Mouse (Mus musculus): ENCODE measurements around the gene Pakap. TPM values are rescaled to one million over a fixed set of nuclear protein-coding genes. Genes with fewer than 3 reads are reported as not detected.

Gene Pakap
- polyA plus RNA-seq (2015; fragmentation: Nextera tagmentation; extraction: Ambion mirVana) = 4.5 and 4.7 TPM in 2 replicates

- peak within 1 kb of the TSS; percentile 55 for H3K4me3 ChIP-seq
- ATAC-seq = peak; percentile 94
- H3K4me1 ChIP-seq = peaks cover 11% of the 10 kb centered on the region
- peak within 1 kb of the TSS; percentile 90 for H3K4me2 ChIP-seq
- H3K9me3 ChIP-seq (replicated peaks) = no peaks in the 10 kb centered on the region
- peak within 1 kb of the TSS; percentile 61 for H3K9ac ChIP-seq
- H3K36me3 ChIP-seq (ENCODE audit: poor library complexity, severe bottlenecking) = no peaks in the 10 kb centered on the region
- H3K27ac ChIP-seq = no peak within 1 kb of the TSS
- WGBS = under 1% methylated on average over 19 of the region's 51 CpGs
- peaks cover 37% of the 10 kb centered on the region for H3K27me3 ChIP-seq
Observed at GRCm38 (mm10) chr4:57567666-57568206, at the start of gene Pakap. TSS of gene Pakap (plus strand) at chr4:57568179.

DNA sequence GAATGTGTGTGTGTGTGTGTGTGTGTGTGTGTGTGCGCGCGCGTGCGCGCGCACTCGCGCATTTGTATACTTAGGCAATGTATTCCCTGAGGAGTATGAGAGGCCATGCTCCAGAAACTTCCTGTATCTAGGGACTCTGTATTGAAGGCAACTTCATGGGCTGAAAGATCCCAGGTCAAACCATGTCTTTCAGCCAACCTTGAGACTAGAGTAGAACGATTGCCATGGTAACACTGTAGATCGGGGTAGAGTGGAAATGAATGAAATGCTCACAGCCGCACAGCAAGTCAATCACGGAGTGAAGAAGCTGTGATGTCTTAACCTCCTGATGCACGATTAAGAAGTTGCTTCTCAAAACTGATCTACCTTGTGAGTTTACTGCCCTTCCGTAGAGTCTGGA, 44.5 kb upstream of the Pakap start:
- H3K27ac ChIP-seq = no peak overlapping the region
- H3K4me1 ChIP-seq = no peaks in the 10 kb centered on the region
- H3K4me2 ChIP-seq = no peak overlapping the region
- no peak overlapping the region for H3K4me3 ChIP-seq
- no peak overlapping the region for H3K9ac ChIP-seq
- no peaks in the 10 kb centered on the region for H3K36me3 ChIP-seq (ENCODE audit: poor library complexity, severe bottlenecking)
- WGBS = 91% methylated on average over 15 of the region's 15 CpGs
- H3K27me3 ChIP-seq = no peaks in the 10 kb centered on the region
- no peak for ATAC-seq
- no peaks in the 10 kb centered on the region for H3K9me3 ChIP-seq (replicated peaks)

- H3K9ac ChIP-seq = no peak overlapping the region
- H3K4me1 ChIP-seq = no peaks in the 10 kb centered on the region
- no peak overlapping the region for H3K4me3 ChIP-seq
- WGBS = 91% methylated on average over 3 of the region's 3 CpGs
- no peak for ATAC-seq
- H3K27ac ChIP-seq = no peak overlapping the region
- H3K4me2 ChIP-seq = no peak overlapping the region
- H3K9me3 ChIP-seq (replicated peaks) = no peaks in the 10 kb centered on the region
- no peaks in the 10 kb centered on the region for H3K27me3 ChIP-seq
- no peaks in the 10 kb centered on the region for H3K36me3 ChIP-seq (ENCODE audit: poor library complexity, severe bottlenecking)
Observed at GRCm38 (mm10) chr4:57524461-57524860, 43.5 kb upstream of the Pakap start.

- 86% methylated on average over 9 of the region's 9 CpGs for WGBS
- no peak for ATAC-seq
- H3K4me2 ChIP-seq = no peak overlapping the region
- H3K9me3 ChIP-seq (replicated peaks) = no peaks in the 10 kb centered on the region
- H3K9ac ChIP-seq = no peak overlapping the region
- no peaks in the 10 kb centered on the region for H3K4me1 ChIP-seq
- H3K27me3 ChIP-seq = no peaks in the 10 kb centered on the region
- H3K4me3 ChIP-seq = no peak overlapping the region
- H3K36me3 ChIP-seq (ENCODE audit: poor library complexity, severe bottlenecking) = no peaks in the 10 kb centered on the region
- no peak overlapping the region for H3K27ac ChIP-seq
Observed at GRCm38 (mm10) chr4:57525221-57526011, 42.6 kb upstream of the Pakap start.

GRCm38 (mm10) chr4:57528296-57528695, 39.7 kb upstream of the Pakap start:
- Histone ChIP-seq H3K4me3 (no peak overlapping the region), H3K9me3 (replicated peaks) (no peaks in the 10 kb centered on the region), H3K27ac (no peak overlapping the region), H3K9ac (no peak overlapping the region), H3K4me2 (no peak overlapping the region), H3K36me3 (ENCODE audit: poor library complexity, severe bottlenecking) (no peaks in the 10 kb centered on the region), H3K27me3 (no peaks in the 10 kb centered on the region), H3K4me1 (no peaks in the 10 kb centered on the region)
- ATAC-seq = no peak

DNA sequence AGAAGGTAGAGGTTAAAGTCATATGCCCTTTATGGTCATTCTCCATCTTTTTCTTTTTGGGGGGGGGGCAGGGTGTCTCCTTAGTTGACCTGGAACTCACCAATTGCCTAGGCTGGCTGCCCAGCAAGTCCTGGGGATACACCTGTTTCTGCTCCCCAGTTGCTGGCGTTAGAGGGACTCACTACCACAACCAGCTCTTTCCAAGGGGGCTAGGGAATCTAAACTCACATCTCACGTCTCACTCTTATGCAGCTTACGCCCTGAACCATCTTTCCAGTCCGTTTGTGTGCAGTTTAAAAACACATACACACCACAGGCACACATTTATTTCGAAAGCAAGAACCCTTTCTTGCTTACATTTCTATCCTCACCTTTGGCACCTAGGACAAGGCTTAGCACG, 34.3 kb upstream of the Pakap start:
- Histone ChIP-seq H3K36me3 (ENCODE audit: poor library complexity, severe bottlenecking) (no peaks in the 10 kb centered on the region), H3K27me3 (no peaks in the 10 kb centered on the region), H3K4me2 (no peak overlapping the region), H3K4me3 (no peak overlapping the region), H3K4me1 (0 out of 2 replicates have a peak, but pooled peaks cover 5% of the 10 kb centered on the region), H3K27ac (no peak overlapping the region), H3K9ac (no peak overlapping the region), H3K9me3 (replicated peaks) (no peaks in the 10 kb centered on the region)
- WGBS = 84% methylated on average over 6 of the region's 6 CpGs
- no peak for ATAC-seq

DNA sequence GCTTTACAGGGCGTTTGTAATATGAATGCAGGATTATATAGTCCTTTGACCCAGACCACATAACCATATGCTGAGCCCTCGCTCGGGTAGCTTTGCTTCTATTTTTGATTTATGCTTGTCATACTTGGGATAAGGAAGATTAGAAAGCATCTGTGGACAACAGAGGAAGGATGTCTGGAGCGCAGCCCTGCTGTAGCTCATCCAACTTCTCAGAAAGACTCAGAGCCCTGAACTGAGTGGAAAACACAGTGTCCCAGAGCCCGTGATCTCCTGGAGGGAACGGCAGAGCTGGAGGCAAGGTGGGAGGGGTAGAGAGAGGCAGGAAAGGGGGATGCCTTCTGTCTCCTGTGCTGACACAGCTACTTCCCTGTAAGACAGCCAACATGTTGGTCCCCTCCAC, 33.7 kb upstream of the Pakap start:
- H3K4me3 ChIP-seq = no peak overlapping the region
- no peak overlapping the region for H3K4me2 ChIP-seq
- H3K4me1 ChIP-seq = 0 out of 2 replicates have a peak, but pooled peaks cover 5% of the 10 kb centered on the region
- no peaks in the 10 kb centered on the region for H3K36me3 ChIP-seq (ENCODE audit: poor library complexity, severe bottlenecking)
- WGBS = 77% methylated on average over 6 of the region's 6 CpGs
- no peak overlapping the region for H3K27ac ChIP-seq
- no peaks in the 10 kb centered on the region for H3K27me3 ChIP-seq
- no peaks in the 10 kb centered on the region for H3K9me3 ChIP-seq (replicated peaks)
- no peak overlapping the region for H3K9ac ChIP-seq
- ATAC-seq = no peak

- H3K9me3 ChIP-seq (replicated peaks) = no peaks in the 10 kb centered on the region
- H3K4me2 ChIP-seq = no peak overlapping the region
- H3K27me3 ChIP-seq = no peaks in the 10 kb centered on the region
- H3K4me3 ChIP-seq = no peak overlapping the region
- no peaks in the 10 kb centered on the region for H3K36me3 ChIP-seq (ENCODE audit: poor library complexity, severe bottlenecking)
- 0 out of 2 replicates have a peak, but pooled peaks cover 5% of the 10 kb centered on the region for H3K4me1 ChIP-seq
- H3K9ac ChIP-seq = no peak overlapping the region
- H3K27ac ChIP-seq = no peak overlapping the region
- no peak for ATAC-seq
- 94% methylated on average over 4 of the region's 4 CpGs for WGBS
Observed at GRCm38 (mm10) chr4:57535087-57535486, 32.9 kb upstream of the Pakap start.

- 0 out of 2 replicates have a peak, but pooled peaks cover 5% of the 10 kb centered on the region for H3K4me1 ChIP-seq
- 11% methylated on average over 4 of the region's 4 CpGs for WGBS
- H3K27ac ChIP-seq = no peak overlapping the region
- H3K9me3 ChIP-seq (replicated peaks) = no peaks in the 10 kb centered on the region
- no peaks in the 10 kb centered on the region for H3K36me3 ChIP-seq (ENCODE audit: poor library complexity, severe bottlenecking)
- no peak overlapping the region for H3K4me3 ChIP-seq
- H3K9ac ChIP-seq = no peak overlapping the region
- no peak for ATAC-seq
- H3K27me3 ChIP-seq = no peaks in the 10 kb centered on the region
- no peak overlapping the region for H3K4me2 ChIP-seq
Observed at GRCm38 (mm10) chr4:57538029-57538688, 29.8 kb upstream of the Pakap start.

DNA sequence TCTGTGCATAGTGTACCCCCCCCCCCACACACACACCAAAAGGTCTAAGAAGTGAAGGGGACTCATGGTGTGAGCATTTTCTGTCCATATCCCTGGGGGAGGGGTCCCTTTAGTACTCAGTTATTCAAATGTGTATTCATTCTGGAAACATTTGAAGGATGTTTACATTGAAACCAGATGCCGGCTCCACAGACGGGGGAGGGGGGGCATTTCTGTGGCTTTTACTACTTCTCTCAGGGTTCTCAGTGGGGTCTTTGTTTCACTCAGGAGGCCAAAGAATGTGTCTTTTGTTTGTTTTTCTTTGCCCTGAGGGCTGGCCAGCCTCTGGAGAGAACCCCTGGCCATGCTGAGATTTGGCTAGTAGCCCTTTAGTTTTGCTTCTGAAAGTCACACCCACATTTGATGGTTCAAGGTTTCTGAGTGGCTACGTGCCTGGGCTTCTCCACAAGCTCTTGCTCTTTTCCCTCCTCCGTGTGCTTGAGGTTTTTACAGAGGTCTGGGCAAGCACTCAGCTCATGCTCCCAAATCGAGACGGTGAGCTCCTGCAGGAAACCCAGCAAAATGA, 24.2 kb upstream of the Pakap start:
- no peak overlapping the region for H3K4me3 ChIP-seq
- H3K4me1 ChIP-seq = peaks cover 9% of the 10 kb centered on the region
- H3K36me3 ChIP-seq (ENCODE audit: poor library complexity, severe bottlenecking) = no peaks in the 10 kb centered on the region
- H3K9me3 ChIP-seq (replicated peaks) = no peaks in the 10 kb centered on the region
- ATAC-seq = peak; percentile 84
- no peak overlapping the region for H3K9ac ChIP-seq
- H3K27me3 ChIP-seq = no peaks in the 10 kb centered on the region
- 2% methylated on average over 6 of the region's 6 CpGs for WGBS
- 0 out of 2 replicates have a peak overlapping the region, but pooled peaks have one; percentile 4 for H3K4me2 ChIP-seq
- no peak overlapping the region for H3K27ac ChIP-seq

DNA sequence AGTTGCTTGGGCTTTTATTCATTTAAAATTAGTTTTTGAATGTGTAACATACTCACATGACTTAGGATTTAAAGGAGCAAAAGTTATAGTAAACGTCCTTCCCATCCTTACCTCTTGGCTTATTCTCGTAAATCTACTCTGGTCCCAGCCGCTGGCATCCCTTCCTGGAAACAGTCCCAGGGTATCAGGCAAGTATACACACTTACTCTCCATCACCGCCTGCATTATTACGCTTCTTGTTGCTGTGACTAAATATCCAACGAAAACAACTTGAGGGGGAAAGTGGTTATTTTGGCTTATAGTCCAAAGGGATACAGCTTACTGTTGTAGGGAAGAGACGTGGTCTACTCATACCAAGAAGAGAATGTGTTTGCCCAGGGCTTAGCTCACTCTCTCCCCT, 20.2 kb upstream of the Pakap start:
- Histone ChIP-seq H3K27me3 (no peaks in the 10 kb centered on the region), H3K4me1 (peaks cover 9% of the 10 kb centered on the region), H3K9me3 (replicated peaks) (no peaks in the 10 kb centered on the region), H3K9ac (no peak overlapping the region), H3K36me3 (ENCODE audit: poor library complexity, severe bottlenecking) (no peaks in the 10 kb centered on the region), H3K4me3 (no peak overlapping the region), H3K27ac (no peak overlapping the region), H3K4me2 (no peak overlapping the region)
- WGBS = 90% methylated on average over 7 of the region's 7 CpGs
- no peak for ATAC-seq

GRCm38 (mm10) chr4:57550216-57550615, 17.8 kb upstream of the Pakap start:
- ATAC-seq = no peak
- Histone ChIP-seq H3K4me3 (no peak overlapping the region), H3K36me3 (ENCODE audit: poor library complexity, severe bottlenecking) (no peaks in the 10 kb centered on the region), H3K9ac (no peak overlapping the region), H3K4me1 (no peaks in the 10 kb centered on the region), H3K4me2 (no peak overlapping the region), H3K27me3 (no peaks in the 10 kb centered on the region), H3K27ac (no peak overlapping the region), H3K9me3 (replicated peaks) (no peaks in the 10 kb centered on the region)
- WGBS = 30% methylated on average over 1 of the region's 1 CpGs

Measured in forebrain, embryonic 13.5 days (tissue).